Mouse (Mus musculus): ENCODE data around the gene Asl.

- TF ChIP-seq ZNF384 (IDR thresholded peaks at IDR 0.05; ENCODE audit: low read depth, low read length) = no peak
- no peak for TF ChIP-seq HCFC1 (IDR thresholded peaks at IDR 0.05; ENCODE audit: borderline replicate concordance, insufficient read depth, low read length)
- TF ChIP-seq ZC3H11A (IDR thresholded peaks at IDR 0.05; ENCODE audit: borderline replicate concordance, low read depth, low read length) = no peak
- no peak for TF ChIP-seq CHD2 (IDR thresholded peaks at IDR 0.05; ENCODE audit: low read depth, low read length)
- TF ChIP-seq MAFK (IDR thresholded peaks at IDR 0.05; ENCODE audit: insufficient read depth, low read depth, low read length) = no peak
Observed at GRCm38 (mm10) chr5:129989376-129989775, 39.7 kb downstream of the Asl start.

Measured in ES-E14 (cell line).